Comparison of ENCODE assay signal across 11 mouse cellular contexts in genomic region chr7:134724841-134725240, GRCm38 (mm10). TPM values are rescaled to one million over a fixed set of nuclear protein-coding genes. Genes with fewer than 3 reads are reported as not detected.
DNase-seq lines count a peak whose midpoint lies in the region; ATAC-seq and TF ChIP-seq lines count a peak whose summit lies in the region.
"Had no signal": no experiment of that assay in that cellular context is flagged by ENCODE, and none has a peak within 500 bp of the region (broad histone marks: within the 10 kb centered on the region; RNA-seq: fewer than 3 reads in every experiment).

No protein-coding gene starts in this region.

- WGBS in forebrain, embryonic 13.5 days: 27% methylated on average over 7 of the region's 7 CpGs
- WGBS in forebrain, embryonic 12.5 days: 29% methylated on average over 7 of the region's 7 CpGs
- 11% methylated on average over 7 of the region's 7 CpGs for WGBS in hindbrain, embryonic 11.5 days
- 20% methylated on average over 7 of the region's 7 CpGs for WGBS in hindbrain, postnatal 0 days

- H3K27me3 ChIP-seq in forebrain, embryonic 13.5 days: no peaks in the 10 kb centered on the region
- H3K27me3 ChIP-seq in forebrain, embryonic 12.5 days: no peaks in the 10 kb centered on the region
- H3K27me3 ChIP-seq in hindbrain, embryonic 11.5 days (ENCODE audit: control insufficient read depth, insufficient read depth, low read length): no peaks in the 10 kb centered on the region
- no peaks in the 10 kb centered on the region for H3K27me3 ChIP-seq in hindbrain, postnatal 0 days (ENCODE audit: insufficient read depth, low read length)

- H3K9ac ChIP-seq in forebrain, embryonic 13.5 days: no peak overlapping the region
- no peak overlapping the region for H3K9ac ChIP-seq in forebrain, embryonic 12.5 days
- H3K9ac ChIP-seq in hindbrain, embryonic 11.5 days (ENCODE audit: low read depth, low read length): no peak overlapping the region
- no peak overlapping the region for H3K9ac ChIP-seq in hindbrain, postnatal 0 days (replicated peaks; ENCODE audit: low read length)
- H3K9ac ChIP-seq: liver, embryonic 14.5 days had no signal

- TF ChIP-seq CTCF in hindbrain, postnatal 0 days (IDR thresholded peaks at IDR 0.05; ENCODE audit: low read depth): no peak

- no peak overlapping the region for H3K4me2 ChIP-seq in forebrain, embryonic 13.5 days
- H3K4me2 ChIP-seq in forebrain, embryonic 12.5 days: no peak overlapping the region
- no peak overlapping the region for H3K4me2 ChIP-seq in hindbrain, embryonic 11.5 days (replicated peaks; ENCODE audit: low read depth, low read length)
- H3K4me2 ChIP-seq in hindbrain, postnatal 0 days (ENCODE audit: low read depth, low read length): no peak overlapping the region

- H3K27ac ChIP-seq in forebrain, embryonic 13.5 days: peak overlapping the region; percentile 0; the same call in 1 of the 2 replicates
- no peak overlapping the region for H3K27ac ChIP-seq in forebrain, embryonic 12.5 days
- H3K27ac ChIP-seq in hindbrain, embryonic 11.5 days (ENCODE audit: low read depth, low read length): no peak overlapping the region
- no peak overlapping the region for H3K27ac ChIP-seq in hindbrain, postnatal 0 days
- H3K27ac ChIP-seq: limb, embryonic 10.5 days; liver, embryonic 14.5 days had no signal

- ATAC-seq in forebrain, embryonic 13.5 days: no peak
- ATAC-seq in forebrain, embryonic 12.5 days (ENCODE audit: low FRiP score): no peak
- ATAC-seq in hindbrain, embryonic 11.5 days (ENCODE audit: low FRiP score): no peak
- ATAC-seq in hindbrain, postnatal 0 days: no peak

- H3K4me1 ChIP-seq in forebrain, embryonic 13.5 days: peaks cover 20% of the 10 kb centered on the region
- peaks cover 11% of the 10 kb centered on the region for H3K4me1 ChIP-seq in forebrain, embryonic 12.5 days
- no peaks in the 10 kb centered on the region for H3K4me1 ChIP-seq in hindbrain, embryonic 11.5 days (replicated peaks; ENCODE audit: control insufficient read depth, insufficient read depth, low read length)
- no peaks in the 10 kb centered on the region for H3K4me1 ChIP-seq in hindbrain, postnatal 0 days (ENCODE audit: insufficient read depth, low read length)

- peak; percentile 33 for DNase-seq in hindbrain, embryonic 11.5 days (ENCODE audit: low spot score)
- DNase-seq in hindbrain, postnatal 0 days (ENCODE audit: low spot score): no peak
- DNase-seq in embryo, embryonic 10.5 days (ENCODE audit: low spot score): peak; percentile 73
- DNase-seq in mesoderm, embryonic 11.5 days (ENCODE audit: low read depth, low spot score): peak; percentile 39
- DNase-seq in thymus, postnatal 14 days: no peak
- no peak for DNase-seq in ovary, adult 18-20 months (ENCODE audit: low spot score)
- DNase-seq: thymus, postnatal 25 days had no signal

- H3K4me3 ChIP-seq in forebrain, embryonic 13.5 days: no peak overlapping the region
- H3K4me3 ChIP-seq in forebrain, embryonic 12.5 days (replicated peaks): no peak overlapping the region
- no peak overlapping the region for H3K4me3 ChIP-seq in hindbrain, embryonic 11.5 days (ENCODE audit: low read depth, low read length)
- no peak overlapping the region for H3K4me3 ChIP-seq in hindbrain, postnatal 0 days (ENCODE audit: low read length)
- H3K4me3 ChIP-seq: limb, embryonic 10.5 days had no signal

- H3K9me3 ChIP-seq in forebrain, embryonic 13.5 days (replicated peaks): no peaks in the 10 kb centered on the region
- no peaks in the 10 kb centered on the region for H3K9me3 ChIP-seq in forebrain, embryonic 12.5 days
- H3K9me3 ChIP-seq in hindbrain, embryonic 11.5 days (ENCODE audit: control insufficient read depth, low read length): no peaks in the 10 kb centered on the region
- H3K9me3 ChIP-seq in hindbrain, postnatal 0 days (ENCODE audit: low read length): no peaks in the 10 kb centered on the region
- H3K9me3 ChIP-seq: limb, embryonic 10.5 days had no signal

- H3K36me3 ChIP-seq in forebrain, embryonic 13.5 days (ENCODE audit: poor library complexity, severe bottlenecking): no peaks in the 10 kb centered on the region
- H3K36me3 ChIP-seq in forebrain, embryonic 12.5 days (replicated peaks): no peaks in the 10 kb centered on the region; the same call in 1 of the 2 replicates
- H3K36me3 ChIP-seq in hindbrain, embryonic 11.5 days (ENCODE audit: control insufficient read depth, insufficient read depth, low read length): no peaks in the 10 kb centered on the region
- no peaks in the 10 kb centered on the region for H3K36me3 ChIP-seq in hindbrain, postnatal 0 days (ENCODE audit: insufficient read depth, low read length)

RNA-seq across cellular contexts. Expression of gene Dock1, which starts 54.4 kb away (rescaled TPM):
- polyA plus RNA-seq in forebrain, embryonic 13.5 days (2015; fragmentation: Nextera tagmentation; extraction: Ambion mirVana): 11.6 and 11.8 TPM in 2 replicates
- 23.3 and 24.4 TPM in 2 replicates for polyA plus RNA-seq in forebrain, embryonic 12.5 days (2016; fragmentation: Nextera tagmentation; extraction: Ambion mirVana)
- polyA plus RNA-seq in hindbrain, embryonic 11.5 days (2014; fragmentation: Nextera tagmentation; extraction: Ambion mirVana): 22.3 and 25.0 TPM in 2 replicates
- total RNA-seq in hindbrain, postnatal 0 days (2014; rRNA removed): 14.2 and 15.2 TPM in 2 replicates
- 8.0 and 9.0 TPM in 2 replicates for polyA plus RNA-seq in hindbrain, postnatal 0 days (2015; fragmentation: Nextera tagmentation; extraction: Ambion mirVana)

Comparison
In these comparisons a context has a peak if more than half of its experiments do, and no peak if none do; other contexts are left out.
1. DNase-seq: peak in hindbrain, embryonic 11.5 days (single experiment), embryo, embryonic 10.5 days (single experiment) and mesoderm, embryonic 11.5 days (single experiment); none in hindbrain, postnatal 0 days (single experiment), thymus, postnatal 14 days (single experiment) and ovary, adult 18-20 months (single experiment).